ENCODE assay signal across 12 mouse cellular contexts in the genomic region with DNA sequence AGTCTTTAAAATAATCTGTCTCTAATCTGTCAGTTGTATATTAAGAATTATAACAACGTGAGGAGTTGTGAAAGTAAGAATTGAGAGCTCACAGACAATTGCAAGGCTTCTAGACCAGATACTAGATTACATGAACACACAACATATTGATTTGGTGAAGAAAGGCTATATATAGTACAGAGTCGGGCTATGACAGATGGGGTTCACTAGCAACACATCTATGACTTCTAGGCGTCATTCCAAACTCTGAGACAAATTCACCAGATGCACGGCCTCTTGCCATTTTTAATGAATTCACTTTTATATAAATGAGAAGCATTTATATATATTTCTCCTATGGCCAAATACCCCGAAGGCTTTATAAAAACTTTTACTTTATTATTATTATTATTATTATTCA.
"Had no signal": no experiment of that assay in that cellular context is flagged by ENCODE, and none has a peak within 500 bp of the region (broad histone marks: within the 10 kb centered on the region; RNA-seq: fewer than 3 reads in every experiment).

No protein-coding gene starts in this region.

- H3K4me3 ChIP-seq: left cerebral cortex, adult 2 months; limb, embryonic 10.5 days; liver, embryonic 15.5 days; midbrain, embryonic 13.5 days; neural tube, embryonic 12.5 days had no signal

- H3K9ac ChIP-seq: liver, embryonic 15.5 days; midbrain, embryonic 13.5 days; neural tube, embryonic 12.5 days had no signal

- H3K9me3 ChIP-seq: limb, embryonic 10.5 days; liver, embryonic 15.5 days; midbrain, embryonic 13.5 days; neural tube, embryonic 12.5 days had no signal

- H3K27me3 ChIP-seq: liver, embryonic 15.5 days; midbrain, embryonic 13.5 days had no signal

- ATAC-seq: midbrain, embryonic 13.5 days had no signal

- H3K27ac ChIP-seq: kidney, postnatal 0 days; left cerebral cortex, adult 2 months; limb, embryonic 10.5 days; liver, embryonic 15.5 days; midbrain, embryonic 13.5 days; neural tube, embryonic 12.5 days; stomach, postnatal 0 days had no signal

- H3K4me2 ChIP-seq: liver, embryonic 11.5 days; liver, embryonic 15.5 days; midbrain, embryonic 13.5 days; neural tube, embryonic 12.5 days had no signal

- H3K36me3 ChIP-seq: limb, embryonic 10.5 days; liver, embryonic 15.5 days; midbrain, embryonic 13.5 days; neural tube, embryonic 12.5 days had no signal

- DNase-seq: kidney, adult 9 months; kidney, postnatal 4 days; lung, adult 2 months; thymus, postnatal 14 days had no signal

- H3K4me1 ChIP-seq: liver, embryonic 15.5 days had no signal
